Mouse (Mus musculus): Measurements from ENCODE around the gene 2410141K09Rik.
"Not testable (repeated sequence)": the region's sequence is repeated elsewhere in the genome, so short reads cannot be mapped to it uniquely, and the experiment has no call there.

2410141K09Rik gene

GRCm38 (mm10) chr13:66441018-66441417 lies at the start of gene 2410141K09Rik:
Gene 2410141K09Rik (minus strand): TSS chr13:66441118.
- DNase-seq (ENCODE audit: low spot score): not testable (repeated sequence)

DNA sequence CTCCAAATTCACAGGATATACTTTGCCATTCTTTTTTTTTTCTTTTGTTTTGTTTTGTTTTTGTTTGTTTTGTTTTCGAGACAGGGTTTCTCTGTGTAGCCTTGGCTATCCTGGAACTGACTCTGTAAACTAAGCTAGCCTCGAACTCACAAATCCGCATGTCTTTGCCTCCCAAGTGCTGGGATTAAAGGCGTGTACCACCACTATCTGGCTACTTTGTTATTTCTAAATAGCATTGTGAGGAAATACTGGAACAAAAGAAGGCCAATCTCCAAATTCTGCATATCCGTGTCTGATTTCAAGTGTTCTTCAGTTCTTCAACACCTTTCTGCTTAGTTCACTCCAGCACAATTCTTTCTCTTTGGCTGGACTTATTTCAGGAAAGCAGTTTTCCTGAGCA lies 14.1 kb downstream of the 2410141K09Rik start:
- DNase-seq (ENCODE audit: low spot score): not testable (repeated sequence)

GRCm38 (mm10) chr13:66414962-66415361 lies 26.0 kb downstream of the 2410141K09Rik start:
- DNase-seq (ENCODE audit: low spot score): not testable (repeated sequence)

Measured in yolk sac, embryonic 10.5 days (tissue).